Mouse (Mus musculus) left cerebral cortex, postnatal 10 days (tissue): Measurements from ENCODE around the gene Sugct. TPM values are rescaled to one million over a fixed set of nuclear protein-coding genes. Genes with fewer than 3 reads are reported as not detected.
"Not testable (repeated sequence)": the region's sequence is repeated elsewhere in the genome, so short reads cannot be mapped to it uniquely, and the experiment has no call there.

ENCODE experiments used
- DNase-seq, 2 experiments: peaks; one replicate each; pipeline ENCODE4 v3.0.0; 2021 to 2022; ENCODE audit warnings: low spot score in 2 of 2, mixed read lengths in 1 of 2; ENCODE audit errors: extremely low spot score in 1 of 2
- intact Hi-C: fragments of 180-260 bp; cut with DNase I; formaldehyde crosslinking; loops from one replicate; pipeline ENCODE4 v1.15.1; 2025
- total RNA-seq, 2 experiments: library from RNA; stranded (reverse); gene quantifications; 2 replicates each; pipeline ENCODE4 v1.2.3; 2021

Sugct gene
- total RNA-seq, 2 experiments from 2014 or later: 1.0 to 1.3 TPM

- intact Hi-C loops: no loop called here
Measured at GRCm38 (mm10) chr13:16831840-16832239, 863.5 kb downstream of the Sugct start.

GRCm38 (mm10) chr13:16830291-16830690, 865.1 kb downstream of the Sugct start:
- intact Hi-C loops, DNase-seq: not testable (repeated sequence)

More at GRCm38 (mm10) chr13:16831840-16832239, 863.5 kb downstream of the Sugct start:
- no peak for DNase-seq

- peak in 1 of 2 experiments; percentile 31 for DNase-seq
- intact Hi-C loops: no loop called here
Measured at GRCm38 (mm10) chr13:16829589-16829988, 865.8 kb downstream of the Sugct start.

- DNase-seq: no peak
- intact Hi-C loops: no loop called here
Measured at GRCm38 (mm10) chr13:16825619-16826018, 869.7 kb downstream of the Sugct start.

GRCm38 (mm10) chr13:16821785-16822184, 873.6 kb downstream of the Sugct start:
- intact Hi-C loops: no loop called here
- DNase-seq: no peak

GRCm38 (mm10) chr13:16817471-16817870, 877.9 kb downstream of the Sugct start:
- intact Hi-C loops: no loop called here
- no peak for DNase-seq

GRCm38 (mm10) chr13:16816747-16817146, 878.6 kb downstream of the Sugct start:
- no peak for DNase-seq
- intact Hi-C loops: no loop called here

- intact Hi-C loops: no loop called here
- no peak for DNase-seq
Measured at GRCm38 (mm10) chr13:16812268-16812667, 883.1 kb downstream of the Sugct start.

Other genes starting within 250 kb of the Sugct start
- 10 to 100 TPM; 18.4 to 19.0 TPM for gene Mplkip, start 361 bp downstream of the Sugct start, total RNA-seq
- 10 to 100 TPM; 51.2 to 56.1 TPM for gene Cdk13, start 109.5 kb upstream of the Sugct start, total RNA-seq
- 100 to 1,000 TPM; 111 to 126 TPM for gene Rala, start 248.7 kb upstream of the Sugct start, total RNA-seq